Mouse (Mus musculus) left cerebral cortex, postnatal 25 days (tissue): Measurements from ENCODE around the gene 6430531B16Rik. TPM values are rescaled to one million over a fixed set of nuclear protein-coding genes. Genes with fewer than 3 reads are reported as not detected.

ENCODE experiments used
- DNase-seq, 2 experiments: peaks; one replicate each; pipeline ENCODE4 v3.0.0; 2022; ENCODE audit warnings: low spot score in 2 of 2, mixed read lengths in 1 of 2
- intact Hi-C: fragments of 180-260 bp; cut with DNase I; formaldehyde crosslinking; loops from one replicate; pipeline ENCODE4 v1.15.1; 2025
- total RNA-seq, 2 experiments: library from RNA; stranded (reverse); gene quantifications; 2 replicates each; pipeline ENCODE4 v1.2.3; 2021

6430531B16Rik gene
- total RNA-seq, 2 experiments from 2014 or later: 0.96 to 1.1 TPM

DNA sequence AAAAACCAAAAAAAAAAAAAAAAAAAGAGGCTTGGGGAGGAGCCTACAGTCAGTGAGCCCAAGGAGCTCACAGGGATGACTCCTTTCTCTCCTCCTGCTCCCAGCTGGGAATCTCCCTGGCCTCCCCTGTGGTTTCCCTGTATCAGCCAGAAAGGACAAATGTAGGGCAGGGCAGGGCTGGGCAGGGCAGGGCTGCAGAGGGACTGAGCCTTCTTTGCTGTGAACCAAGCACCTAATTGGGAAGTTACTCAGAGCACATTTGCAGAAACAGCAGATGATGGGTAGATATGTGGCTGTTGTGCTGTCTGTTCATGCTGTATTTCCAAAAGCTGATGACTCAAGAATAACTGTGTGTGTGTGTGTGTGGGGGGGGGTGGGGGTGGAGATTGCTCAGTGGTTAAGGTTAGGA, 5.6 kb downstream of the 6430531B16Rik start:
- DNase-seq: no peak
- intact Hi-C loops: loop anchor here (10.0 kb wide), 1 partner anchor 162 kb away; the partner anchor contains the start of gene Mtg1

DNA sequence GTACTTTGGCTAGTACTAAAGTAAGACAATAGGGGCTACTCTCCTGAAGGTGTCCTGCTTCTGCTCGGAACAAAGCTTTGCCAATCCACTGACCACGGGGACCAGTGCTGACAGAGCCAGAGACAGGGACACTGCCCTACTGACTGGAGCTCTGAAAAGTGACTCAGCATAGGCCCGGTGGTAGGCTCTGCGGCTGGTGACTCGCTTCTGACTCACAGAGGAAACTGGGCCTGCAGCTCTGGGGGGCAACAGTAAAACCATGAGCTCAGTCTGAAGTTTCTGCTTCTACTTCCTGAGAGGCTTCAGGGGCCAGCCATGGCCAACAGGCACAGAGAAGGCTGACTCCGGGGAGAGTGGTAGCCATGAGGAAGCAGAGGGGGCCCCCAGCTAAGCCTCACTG, 7.1 kb downstream of the 6430531B16Rik start:
- DNase-seq: peak in 1 of 2 experiments; percentile 33
- intact Hi-C loops: loop anchor here (10.0 kb wide), 1 partner anchor 163 kb away; the partner anchor contains the start of gene Mtg1

DNA sequence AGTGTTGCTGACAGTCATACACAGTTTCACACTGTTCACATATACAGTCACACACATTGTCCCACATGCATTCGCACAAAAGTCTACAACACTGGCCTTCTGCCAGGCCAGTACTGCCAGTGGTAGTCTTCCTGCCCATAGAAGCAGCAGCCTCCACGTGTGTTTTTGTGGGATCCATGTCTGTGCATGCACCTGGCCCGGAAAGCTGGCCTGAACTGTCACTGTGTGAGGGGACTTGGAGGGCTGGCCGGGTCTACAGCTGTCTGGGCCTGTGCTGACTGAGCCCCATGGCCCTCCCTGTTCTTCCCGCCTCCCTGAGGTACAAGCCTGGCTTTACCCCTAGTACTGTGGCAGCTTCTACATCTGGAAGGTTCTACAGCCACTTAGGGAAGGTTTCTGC, 7.6 kb downstream of the 6430531B16Rik start:
- DNase-seq: no peak
- intact Hi-C loops: loop anchor here (10.0 kb wide), 1 partner anchor 164 kb away; the partner anchor contains the start of gene Mtg1

DNA sequence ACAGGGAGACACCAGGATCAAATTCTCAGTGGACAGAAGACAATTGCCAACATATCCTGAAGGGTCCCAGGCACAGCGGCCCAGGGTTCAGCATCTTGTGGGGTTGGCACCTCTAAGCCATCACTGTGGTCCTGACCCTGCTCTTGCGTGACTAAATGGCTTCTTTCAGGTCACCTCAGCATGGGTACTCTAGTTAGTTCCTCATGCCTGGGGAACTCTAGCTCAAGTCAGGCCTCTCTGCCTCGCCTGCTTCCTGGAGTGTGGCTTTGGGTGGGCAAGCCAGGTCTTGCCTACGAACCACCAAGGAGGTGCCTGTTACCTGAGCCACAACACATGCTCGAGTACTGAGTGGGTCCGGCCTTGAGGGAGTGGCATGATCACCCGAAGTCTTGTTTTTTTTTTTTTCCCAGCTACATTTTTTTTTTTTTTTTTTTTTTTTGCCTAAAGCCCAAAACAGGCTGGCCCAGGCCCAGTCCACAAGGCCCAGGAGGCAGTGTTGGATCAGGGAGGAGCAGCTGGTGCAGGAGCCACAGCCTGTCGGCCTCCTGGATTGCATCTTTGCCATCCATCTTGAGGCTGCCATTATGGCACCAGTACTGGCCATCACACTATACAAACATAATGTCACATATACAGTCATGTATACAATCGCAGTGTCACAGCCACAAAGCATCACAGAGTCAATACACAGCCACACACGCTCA, 8.2 kb downstream of the 6430531B16Rik start:
- intact Hi-C loops: loop anchor here (10.0 kb wide), 1 partner anchor 164 kb away; the partner anchor contains the start of gene Mtg1
- no peak for DNase-seq

DNA sequence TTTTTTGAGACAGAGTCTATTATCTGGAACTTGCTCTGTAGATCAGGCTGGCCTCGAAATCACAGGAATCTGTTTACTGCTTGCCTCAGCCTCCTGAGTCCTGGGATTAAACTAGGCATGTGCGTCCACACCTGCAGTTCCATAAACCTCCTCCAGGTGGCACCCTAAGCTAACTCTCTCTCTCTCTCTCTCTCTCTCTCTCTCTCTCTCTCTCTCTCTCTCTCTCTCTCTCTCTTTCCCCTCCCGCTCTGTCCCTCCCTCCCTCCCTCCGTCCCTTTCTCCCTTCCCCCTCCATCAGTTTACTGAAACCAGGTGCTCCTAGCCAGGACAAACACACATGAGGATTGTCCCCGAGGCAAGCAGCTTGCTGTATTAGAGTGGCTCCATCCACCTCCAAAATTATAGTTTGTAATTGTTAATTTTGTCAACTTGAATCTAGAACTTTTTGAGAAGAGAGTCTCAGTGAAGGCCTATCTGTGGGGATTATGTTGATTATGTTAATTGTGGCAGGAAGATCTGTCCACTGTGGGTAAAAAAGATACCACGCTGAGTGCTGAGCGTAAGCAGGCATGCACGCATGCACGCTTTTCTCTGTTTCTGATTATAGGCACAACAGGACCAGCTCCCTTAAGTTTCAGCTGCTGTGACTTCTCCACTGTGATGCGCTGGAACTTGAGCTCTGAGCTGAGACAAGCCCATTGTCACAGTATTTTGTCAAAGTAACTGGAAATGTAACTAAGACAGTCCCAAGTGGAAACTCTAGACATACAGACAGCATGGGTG, 9.0 kb downstream of the 6430531B16Rik start:
- DNase-seq: peak; percentile 86 to 91
- intact Hi-C loops: loop anchor here (2.0 to 10.0 kb wide), 3 partner anchors 25 to 165 kb away; partner anchors contain the start of gene Mtg1

DNA sequence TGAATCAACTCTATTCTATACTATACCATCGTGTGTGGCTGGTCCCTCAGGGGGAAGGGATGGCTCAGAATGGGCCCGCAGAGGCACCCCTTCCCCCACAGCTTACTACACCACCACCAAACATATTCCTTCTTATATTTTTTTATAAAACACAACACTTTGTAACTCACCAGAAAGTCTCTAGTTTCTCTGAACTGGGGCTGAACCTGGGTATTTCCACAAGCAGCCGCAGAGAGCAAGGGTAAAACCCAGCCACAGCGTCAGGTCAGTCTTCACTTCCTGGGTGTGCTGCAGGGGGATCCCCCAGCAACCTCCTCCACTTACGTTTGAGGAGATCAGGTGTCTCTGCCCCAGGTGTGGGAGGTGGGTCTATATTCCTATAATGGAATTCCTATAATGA, 10.1 kb downstream of the 6430531B16Rik start:
- intact Hi-C loops: loop anchor here (2.0 kb wide), 2 partner anchors 26 to 94 kb away; no protein-coding TSS in a partner anchor
- DNase-seq: no peak

DNA sequence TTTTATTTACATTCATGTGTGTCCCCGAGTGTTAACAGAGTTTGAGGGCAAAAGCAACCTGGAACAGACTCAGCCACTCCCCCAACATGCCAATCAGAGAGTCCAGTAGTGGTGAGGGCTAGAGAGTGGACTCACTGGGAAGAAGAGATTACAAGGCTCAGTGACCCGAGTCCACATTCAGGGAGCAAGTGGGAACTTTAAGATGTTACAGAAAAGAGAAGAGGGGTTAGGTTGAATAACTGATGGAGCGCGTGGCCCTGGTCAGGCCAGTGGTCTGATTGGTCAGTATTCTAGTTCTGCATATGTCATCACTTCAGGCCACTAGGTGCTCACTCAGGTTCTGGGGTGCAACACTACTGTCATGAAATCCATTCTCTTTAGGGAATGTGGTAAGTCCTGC, 11.4 kb downstream of the 6430531B16Rik start:
- intact Hi-C loops: no loop called here
- no peak for DNase-seq

DNA sequence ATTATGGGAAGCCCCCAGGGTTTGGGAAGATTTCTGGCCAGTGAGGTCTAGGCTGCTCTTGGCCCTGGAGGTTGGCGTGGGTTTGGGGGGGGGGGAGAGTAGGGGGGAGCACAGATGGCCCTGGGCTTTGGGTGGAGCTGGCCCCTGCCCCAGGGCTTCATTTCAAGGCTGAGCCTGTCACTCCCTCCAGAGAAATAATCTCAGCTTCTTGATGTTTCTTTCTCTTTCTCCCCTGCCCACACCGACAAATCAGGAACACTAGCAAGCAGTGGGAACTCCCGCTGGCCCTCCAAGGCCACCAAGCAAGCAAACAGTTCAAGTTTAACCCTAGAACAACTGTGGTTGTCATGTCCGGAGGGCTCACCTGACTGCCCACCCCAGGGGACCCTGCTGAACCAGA, 14.7 kb downstream of the 6430531B16Rik start:
- DNase-seq: no peak
- intact Hi-C loops: no loop called here

DNA sequence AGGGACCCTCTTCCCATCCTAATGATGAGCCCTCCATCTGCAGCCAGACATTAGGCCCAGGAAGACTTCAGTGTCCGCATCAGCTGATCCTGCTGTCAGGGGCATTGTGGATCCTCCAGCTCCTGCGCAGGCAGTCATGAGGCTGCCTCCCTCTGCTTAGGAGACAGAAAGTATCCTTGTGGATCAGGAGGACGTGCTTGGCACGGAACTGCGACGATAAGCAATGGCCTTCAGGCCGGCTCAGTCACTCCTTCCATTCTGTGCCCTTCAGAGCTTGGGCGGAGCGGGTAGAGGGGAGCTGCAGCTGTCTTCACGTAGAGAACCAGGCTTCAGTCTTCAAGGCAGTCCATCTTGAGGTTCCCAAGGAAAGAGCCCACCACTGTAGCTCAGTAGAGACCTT, 17.4 kb downstream of the 6430531B16Rik start:
- DNase-seq: no peak
- intact Hi-C loops: no loop called here

DNA sequence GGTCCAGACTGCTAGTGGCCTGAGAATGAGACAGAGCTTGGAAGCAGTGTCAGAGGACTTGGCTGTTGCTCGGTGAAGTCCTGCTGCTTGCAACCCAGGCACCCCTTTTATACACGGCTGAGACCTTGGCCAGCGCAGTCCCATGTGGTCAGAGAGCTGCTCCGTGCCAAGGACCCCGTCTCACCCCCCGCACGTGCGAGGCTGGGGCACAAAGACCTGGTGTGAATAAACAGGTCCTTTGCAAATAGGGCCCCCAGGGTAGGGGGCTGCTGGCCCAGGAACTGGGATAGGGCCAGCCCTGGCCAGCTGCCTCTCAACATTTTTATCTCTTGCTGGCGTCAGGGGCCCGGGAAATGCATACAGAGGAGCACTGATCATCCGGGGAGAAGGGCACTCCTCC, 20.6 kb downstream of the 6430531B16Rik start:
- no peak for DNase-seq
- intact Hi-C loops: no loop called here

DNA sequence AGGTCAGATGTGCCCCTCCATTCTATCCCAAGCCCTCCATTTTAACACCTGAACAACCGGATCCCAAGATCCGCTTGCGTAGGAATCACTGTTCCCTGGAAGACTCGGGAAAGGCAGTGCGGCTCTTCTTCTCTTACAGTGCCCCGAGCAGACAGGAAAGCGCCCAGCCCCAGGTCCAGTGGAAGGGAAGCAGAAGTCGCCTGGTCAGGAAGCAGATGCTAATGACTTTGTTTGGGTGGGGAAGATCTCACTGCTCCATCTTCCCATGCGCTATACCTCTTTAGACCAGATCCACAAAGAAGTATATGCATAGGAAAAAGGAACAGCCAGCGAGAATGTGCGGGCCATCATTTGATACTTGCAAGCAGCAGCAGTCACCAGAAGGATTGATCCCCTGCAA, 21.1 kb downstream of the 6430531B16Rik start:
- no peak for DNase-seq
- intact Hi-C loops: no loop called here

DNA sequence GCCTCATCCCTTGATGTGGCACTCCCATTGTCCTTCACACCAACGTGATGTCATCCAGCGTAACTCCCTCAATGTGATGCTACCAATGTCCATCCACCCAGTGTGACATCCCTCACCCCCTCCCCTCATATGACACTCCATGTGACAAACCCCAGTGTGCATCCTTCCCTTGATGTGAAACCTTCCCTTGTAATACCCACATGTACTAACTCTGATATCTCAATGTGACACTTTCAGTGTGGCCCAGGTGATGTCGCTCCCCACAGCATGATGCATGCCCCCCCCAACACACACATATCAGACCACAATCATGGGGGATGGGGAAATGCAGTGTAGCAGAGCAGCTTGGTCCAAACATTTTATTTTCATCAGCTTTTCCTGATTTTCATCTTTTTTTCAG, 21.9 kb downstream of the 6430531B16Rik start:
- intact Hi-C loops: no loop called here
- no peak for DNase-seq

DNA sequence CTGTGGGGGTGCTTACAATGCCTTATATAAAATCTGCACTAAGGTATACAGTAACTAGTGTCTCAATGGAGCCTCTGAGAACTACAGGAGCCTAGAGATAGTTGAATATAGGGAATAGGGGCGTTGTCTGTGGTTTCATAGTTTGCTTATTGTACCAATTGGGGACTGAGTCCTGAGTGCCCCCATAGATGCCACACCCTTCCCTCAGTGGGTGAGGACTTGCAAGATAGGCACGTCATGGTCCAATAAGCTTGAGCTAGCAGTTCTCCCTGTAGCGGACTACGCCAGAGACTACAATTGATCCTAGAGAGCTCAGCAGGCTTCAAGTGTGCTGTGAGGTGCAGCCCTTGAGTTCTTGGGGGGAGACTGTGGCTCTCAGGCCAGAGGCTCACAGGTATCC, 23.1 kb downstream of the 6430531B16Rik start:
- DNase-seq: no peak
- intact Hi-C loops: no loop called here

DNA sequence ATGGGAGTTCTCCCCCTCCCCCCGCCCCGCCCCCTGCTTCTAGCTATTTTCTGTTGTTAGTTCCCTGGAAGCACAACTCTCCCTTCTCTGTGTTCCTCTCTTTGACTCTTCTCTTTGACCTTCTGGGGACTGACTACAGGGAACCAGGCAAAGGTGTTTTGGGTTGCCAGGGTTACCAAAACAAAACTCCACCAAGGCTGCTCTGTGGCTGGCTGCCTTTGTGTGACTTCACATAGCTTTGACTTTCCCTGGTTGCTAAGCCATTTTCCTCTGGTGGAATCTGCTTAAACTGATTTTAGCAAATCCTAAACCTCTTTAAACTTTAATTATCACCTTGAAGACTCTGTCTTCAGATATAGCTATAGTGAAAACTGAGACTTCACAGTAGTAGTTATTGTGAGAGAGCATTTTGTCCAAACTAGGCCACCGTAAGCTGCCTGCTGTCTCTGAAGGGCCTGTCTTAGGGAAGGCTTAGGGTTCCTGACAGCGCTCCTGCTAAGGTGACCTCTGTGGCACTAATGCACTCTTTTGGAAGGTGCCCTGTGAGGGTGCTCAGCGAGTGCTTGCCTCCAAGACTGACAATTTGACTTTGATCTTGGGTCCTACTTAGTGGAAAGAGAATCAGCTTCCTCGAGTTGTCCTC, 26.4 kb downstream of the 6430531B16Rik start:
- no peak for DNase-seq
- intact Hi-C loops: no loop called here

DNA sequence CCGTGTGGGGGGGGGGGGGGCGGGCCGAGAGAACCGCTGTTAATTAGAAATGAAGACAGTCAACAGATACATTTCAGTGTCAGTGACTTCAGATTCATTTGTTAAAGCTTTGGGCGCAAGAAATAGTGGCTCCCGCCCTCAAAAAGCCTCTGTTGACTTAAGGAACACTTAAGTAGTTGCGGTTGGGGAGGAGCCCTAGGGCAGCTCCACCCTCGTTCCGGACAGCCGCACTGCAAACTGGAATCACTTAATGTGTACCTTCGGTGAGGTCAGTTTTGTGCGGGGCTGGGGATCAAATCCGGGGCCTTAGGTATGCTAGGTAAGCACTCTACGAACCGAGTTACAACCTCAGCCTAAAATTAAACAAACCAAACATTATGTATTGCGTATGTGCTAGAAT, 27.5 kb downstream of the 6430531B16Rik start:
- intact Hi-C loops: no loop called here
- no peak for DNase-seq

DNA sequence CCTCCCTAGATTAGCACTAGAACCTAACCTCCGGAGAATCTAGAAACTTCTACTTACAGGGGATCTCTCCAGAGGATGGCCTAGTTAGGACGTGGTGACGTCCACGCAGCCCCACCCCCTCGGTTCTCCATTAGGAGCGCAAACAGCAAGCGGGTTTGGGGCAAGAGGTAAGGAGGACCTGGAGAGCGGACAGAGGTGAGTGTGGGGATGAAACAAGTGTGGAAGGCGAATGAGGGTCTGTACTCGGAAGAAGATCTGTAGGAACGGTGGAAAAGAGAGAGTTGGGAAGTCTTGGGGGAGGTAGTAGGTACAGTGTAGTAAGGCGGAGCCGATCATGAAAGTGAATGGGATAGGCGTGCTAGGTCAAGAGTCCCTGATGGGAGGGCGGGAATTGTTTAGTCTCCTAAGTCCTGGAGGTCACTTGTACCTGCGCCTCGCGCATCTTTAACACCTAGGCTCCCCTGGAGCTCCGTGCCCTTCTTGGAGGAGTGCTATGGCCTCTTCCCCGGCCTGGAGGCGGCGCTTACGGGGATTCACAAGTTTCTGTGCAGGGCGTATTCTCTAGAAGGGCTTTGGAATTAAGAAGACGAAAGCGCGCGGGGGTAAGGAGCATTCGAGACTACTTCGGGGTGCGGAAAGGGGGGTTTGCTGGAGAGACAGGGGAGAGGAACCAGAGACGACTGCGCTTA, 28.1 kb downstream of the 6430531B16Rik start:
- intact Hi-C loops: no loop called here
- no peak for DNase-seq

DNA sequence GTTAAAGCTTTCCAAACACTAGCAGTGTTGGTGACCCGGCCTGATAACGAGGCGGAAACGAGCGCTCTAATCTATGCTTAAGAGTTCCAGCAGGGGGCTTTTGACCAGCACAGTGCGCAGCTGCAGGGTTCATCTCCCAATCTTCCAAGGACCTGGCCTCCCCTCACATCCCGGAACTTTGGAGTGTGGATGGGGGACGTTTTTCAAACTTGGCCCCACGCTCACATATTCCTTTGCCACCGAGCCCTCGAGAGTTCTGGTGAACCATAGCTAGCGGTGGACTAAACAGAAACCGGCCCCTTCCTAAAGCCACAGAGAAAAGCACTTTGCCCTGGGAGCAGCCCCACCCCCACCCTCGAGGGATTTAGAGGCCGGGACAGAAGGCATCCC, 28.7 kb downstream of the 6430531B16Rik start:
- intact Hi-C loops: no loop called here
- DNase-seq: no peak

DNA sequence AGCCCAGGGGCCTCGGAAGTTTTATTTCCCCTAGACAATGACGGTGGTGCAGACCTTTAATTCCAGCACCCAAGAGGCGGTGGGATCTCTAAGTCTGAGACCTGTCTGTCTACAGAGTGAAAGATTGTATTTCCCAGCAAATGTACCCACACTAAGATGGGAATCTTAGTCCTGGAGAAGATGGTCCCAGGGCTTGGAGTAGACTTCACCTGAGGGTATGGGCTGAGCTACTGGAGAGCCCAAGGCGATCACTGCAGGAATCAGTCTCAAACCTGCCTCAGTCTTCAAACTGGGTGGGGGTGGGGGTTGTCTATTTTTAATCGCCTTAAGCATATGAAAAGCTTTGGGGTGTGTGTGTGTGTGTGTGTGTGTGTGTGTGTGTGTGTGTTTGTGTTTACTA, 32.5 kb downstream of the 6430531B16Rik start:
- no peak for DNase-seq
- intact Hi-C loops: no loop called here

DNA sequence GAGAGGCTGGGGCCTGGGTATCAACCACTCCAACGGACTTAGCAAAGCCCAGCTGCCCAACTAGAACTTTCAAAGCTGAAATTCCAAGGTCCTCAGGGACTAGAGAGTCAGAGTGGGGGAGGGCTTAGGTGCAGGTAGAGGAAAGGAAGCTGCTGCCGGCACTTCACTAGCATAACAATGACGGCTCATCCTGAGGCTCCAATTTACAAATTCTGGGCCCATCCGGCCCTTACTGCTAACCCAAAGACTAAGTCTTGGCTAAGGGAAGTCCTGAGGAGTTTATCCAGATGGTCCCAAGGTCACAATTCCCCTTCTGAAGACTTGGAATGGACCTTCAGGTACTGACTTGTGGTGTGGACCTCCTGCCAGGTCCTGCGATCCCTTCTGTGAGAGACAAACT, 33.0 kb downstream of the 6430531B16Rik start:
- no peak for DNase-seq
- intact Hi-C loops: no loop called here
